Mouse (Mus musculus) MEL (cell line): ENCODE measurements around the gene Sez6.

Source experiments
- CTCF ChIP-seq, 3 experiments: IDR thresholded peaks in 2 of 3; conservative IDR thresholded peaks in 1 of 3; 2 replicates each; pipeline ENCODE4 v1.5.1; 2011 to 2012; ENCODE audit warnings: low read length in 3 of 3, low read depth in 2 of 3, mild to moderate bottlenecking in 2 of 3, improper control_type of control experiment in 1 of 3, inconsistent platforms in 1 of 3, mixed read lengths in 1 of 3, moderate library complexity in 1 of 3; ENCODE audit not compliant: control insufficient read depth in 1 of 3, insufficient read depth in 1 of 3, poor library complexity in 1 of 3, severe bottlenecking in 1 of 3
- EP300 ChIP-seq, 2 experiments: IDR thresholded peaks; 2 replicates each; pipeline ENCODE4 v1.6.1; 2011; ENCODE audit warnings: improper control_type of control experiment in 2 of 2, low read length in 2 of 2, low read depth in 1 of 2, mild to moderate bottlenecking in 1 of 2
- POLR2A ChIP-seq, 2 experiments: IDR thresholded peaks; 2 replicates each; pipeline ENCODE4 v1.6.1; 2011 to 2012; ENCODE audit warnings: low read length in 2 of 2, mild to moderate bottlenecking in 2 of 2, control low read depth in 1 of 2, improper control_type of control experiment in 1 of 2, low read depth in 1 of 2, moderate library complexity in 1 of 2; ENCODE audit not compliant: control insufficient read depth in 1 of 2, insufficient read depth in 1 of 2, poor library complexity in 1 of 2
- RCOR1 ChIP-seq: IDR thresholded peaks from 2 replicates; pipeline ENCODE4 v1.6.1; 2012; ENCODE audit warnings: low read depth, mild to moderate bottlenecking, inconsistent platforms, low read length, improper control_type of control experiment
- TAL1 ChIP-seq: IDR thresholded peaks from 2 replicates; pipeline ENCODE4 v1.6.1; 2012; ENCODE audit warnings: mild to moderate bottlenecking, inconsistent platforms, low read length, moderate library complexity, mixed read lengths
- USF1 ChIP-seq: IDR thresholded peaks from 2 replicates; pipeline ENCODE4 v1.6.1; 2014; ENCODE audit warnings: low read depth, mild to moderate bottlenecking, inconsistent platforms, low read length, improper control_type of control experiment, moderate library complexity

DNA sequence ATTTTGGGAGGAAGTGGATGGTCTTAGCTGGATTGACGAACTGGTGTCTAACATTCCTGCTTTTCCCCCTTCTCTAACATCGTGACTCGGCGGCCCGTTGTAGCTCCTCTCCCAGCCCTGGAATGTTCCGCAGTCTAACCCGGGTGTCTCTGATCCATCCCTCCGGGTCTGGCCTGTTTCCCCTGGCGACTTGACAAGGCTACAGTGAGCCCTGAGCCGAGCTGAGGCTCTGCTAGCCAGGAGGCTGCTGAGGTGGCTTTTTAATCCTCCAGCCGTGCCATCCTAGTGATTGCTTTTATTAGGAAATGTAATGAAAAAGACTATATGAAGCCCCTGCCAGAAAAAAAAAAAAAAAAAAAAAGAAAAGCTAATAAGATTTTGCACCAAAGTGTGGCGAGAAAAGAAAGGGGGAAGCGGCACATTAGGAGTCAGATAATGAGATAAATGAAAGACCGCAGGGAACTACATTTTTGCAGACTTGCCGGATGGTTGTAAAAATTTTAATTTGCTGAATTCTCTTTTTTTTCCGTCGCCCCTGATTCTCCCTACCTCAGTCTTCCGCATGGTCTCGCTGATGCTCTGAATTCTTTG is 24.4 kb upstream of the Sez6 start:
- TF ChIP-seq CTCF (IDR thresholded peaks at IDR 0.05 in 2 of 3, conservative IDR thresholded peaks at IDR 0.05 in 1 of 3; ENCODE audit: control insufficient read depth in 1 of 3, insufficient read depth in 1 of 3, low read depth in 2 of 3, low read length in 3 of 3, poor library complexity in 1 of 3, severe bottlenecking in 1 of 3): no peak
- TF ChIP-seq POLR2A (IDR thresholded peaks at IDR 0.05; ENCODE audit: control insufficient read depth in 1 of 2, insufficient read depth in 1 of 2, low read depth in 1 of 2, low read length in 2 of 2, poor library complexity in 1 of 2): no peak
- no peak for TF ChIP-seq TAL1
- no peak for TF ChIP-seq USF1
- TF ChIP-seq EP300 (IDR thresholded peaks at IDR 0.05; ENCODE audit: low read depth in 1 of 2, low read length in 2 of 2): peak in 1 of 2 experiments; percentile 43; a peak in 1 of 4 replicates
- TF ChIP-seq RCOR1: no peak
